Mouse (Mus musculus): ENCODE measurements around the gene Erp44.

The Erp44 gene

DNA sequence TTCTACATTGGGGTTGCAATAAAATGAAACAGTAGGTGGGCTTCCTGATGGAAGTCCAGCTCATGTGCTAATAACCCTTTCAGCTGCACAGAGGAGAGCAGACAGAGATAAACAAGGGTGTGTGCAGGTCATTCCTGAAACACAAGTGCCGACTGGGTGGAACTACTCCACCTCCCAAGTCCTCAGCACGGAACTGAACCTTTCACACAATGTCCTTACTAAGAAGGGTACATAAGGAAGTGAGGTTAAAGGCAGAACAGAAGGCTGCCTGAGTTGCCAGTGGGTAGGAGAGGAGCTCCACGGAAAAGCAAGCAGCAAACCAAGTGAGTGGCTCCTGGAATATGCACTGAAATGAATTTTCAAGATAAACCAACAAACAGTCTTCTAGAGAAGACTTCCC is 52.6 kb downstream of the Erp44 start:
- no peak for DNase-seq

DNA sequence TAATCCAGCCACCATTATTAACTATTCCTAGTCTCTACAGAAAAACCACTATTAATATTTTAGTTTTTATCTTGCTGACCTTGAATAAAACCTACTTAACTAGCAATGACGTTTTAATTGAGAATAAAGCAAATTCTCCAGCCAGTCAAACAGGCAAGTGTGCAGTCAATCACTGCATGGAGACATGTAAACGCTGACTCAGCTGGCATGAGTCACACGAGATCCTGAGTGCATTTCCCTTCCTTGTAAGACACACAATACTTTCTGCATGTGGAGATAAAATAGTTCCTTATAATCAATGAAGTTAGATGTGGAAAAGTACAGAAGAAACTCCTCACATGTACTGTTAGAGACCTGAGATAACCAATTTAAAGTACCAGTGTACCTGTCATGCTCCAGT is 53.8 kb downstream of the Erp44 start:
- no peak for DNase-seq

DNA sequence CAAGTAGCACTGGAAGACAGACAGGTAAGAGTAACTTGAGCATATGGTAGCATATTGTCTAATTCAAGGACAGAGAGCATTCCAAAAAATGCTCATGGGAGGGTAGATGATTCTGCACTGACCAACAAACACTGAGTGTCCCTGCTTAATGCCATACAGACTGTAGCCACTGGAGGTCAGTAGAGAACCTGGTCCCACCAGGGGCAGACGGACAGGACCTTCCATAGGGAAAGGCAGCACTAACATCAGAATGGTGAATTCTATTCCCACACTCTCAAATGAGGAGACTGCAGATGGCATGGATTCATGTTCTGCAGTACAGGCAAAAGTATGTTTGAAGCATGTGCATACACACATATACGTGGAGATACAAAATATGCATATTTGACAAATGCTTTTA is 54.2 kb downstream of the Erp44 start:
- peak; percentile 73 for DNase-seq

DNA sequence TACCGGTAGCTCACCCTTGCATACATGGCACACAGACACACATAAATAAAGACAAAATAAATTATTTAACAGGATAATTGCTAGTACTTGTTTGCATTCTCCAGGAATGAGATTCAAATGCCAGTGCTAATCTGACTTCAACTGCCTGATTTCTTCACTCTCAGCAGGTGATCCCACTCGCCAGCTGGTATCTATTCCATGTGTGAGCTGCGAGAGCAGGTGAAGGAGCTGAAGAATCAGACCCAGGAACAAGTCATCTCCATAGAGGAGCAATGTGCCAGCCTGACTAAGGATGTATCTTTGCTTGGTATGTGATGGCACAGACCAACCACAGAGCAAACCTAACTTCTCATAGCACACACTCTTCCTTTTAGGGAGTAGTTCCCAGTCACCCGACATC is 75.8 kb downstream of the Erp44 start:
- no peak for DNase-seq

DNA sequence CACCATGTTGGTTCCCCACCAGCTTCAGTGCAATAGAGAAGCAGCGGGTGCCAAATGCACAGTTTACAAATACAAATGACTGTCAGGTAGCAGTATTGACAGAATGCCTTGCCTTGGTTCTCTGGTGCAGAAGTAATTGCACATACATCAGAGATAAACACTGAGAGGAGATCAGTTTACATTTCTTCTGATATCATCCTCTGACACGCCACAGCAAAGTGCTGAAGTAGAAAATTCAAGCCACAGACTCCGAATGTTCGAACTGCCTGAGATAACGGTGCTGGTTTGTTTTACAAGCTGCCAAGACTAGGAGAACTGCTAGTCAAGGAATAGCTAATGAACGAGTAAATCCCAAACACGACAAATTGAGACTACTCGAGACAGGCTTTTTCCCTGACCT is 80.9 kb downstream of the Erp44 start:
- DNase-seq = no peak

DNA sequence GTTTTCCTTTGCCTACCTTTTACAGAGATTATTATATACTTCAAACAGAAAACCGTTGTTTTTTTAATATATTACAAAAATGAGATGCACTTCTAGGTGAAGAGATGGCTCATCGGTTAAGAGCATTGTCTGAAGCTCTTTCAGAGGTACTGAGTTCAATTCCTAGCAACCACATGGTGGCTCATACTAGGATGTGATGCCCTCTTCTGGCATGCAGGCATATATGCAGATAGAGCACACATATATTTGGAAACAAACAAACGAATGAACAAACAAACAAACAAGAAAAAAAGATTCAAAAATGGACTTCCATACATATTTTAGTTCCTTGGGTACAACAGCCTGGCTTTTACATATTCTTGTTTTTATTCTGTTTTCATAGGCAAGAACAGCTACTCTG is 81.4 kb downstream of the Erp44 start:
- DNase-seq = no peak

DNA sequence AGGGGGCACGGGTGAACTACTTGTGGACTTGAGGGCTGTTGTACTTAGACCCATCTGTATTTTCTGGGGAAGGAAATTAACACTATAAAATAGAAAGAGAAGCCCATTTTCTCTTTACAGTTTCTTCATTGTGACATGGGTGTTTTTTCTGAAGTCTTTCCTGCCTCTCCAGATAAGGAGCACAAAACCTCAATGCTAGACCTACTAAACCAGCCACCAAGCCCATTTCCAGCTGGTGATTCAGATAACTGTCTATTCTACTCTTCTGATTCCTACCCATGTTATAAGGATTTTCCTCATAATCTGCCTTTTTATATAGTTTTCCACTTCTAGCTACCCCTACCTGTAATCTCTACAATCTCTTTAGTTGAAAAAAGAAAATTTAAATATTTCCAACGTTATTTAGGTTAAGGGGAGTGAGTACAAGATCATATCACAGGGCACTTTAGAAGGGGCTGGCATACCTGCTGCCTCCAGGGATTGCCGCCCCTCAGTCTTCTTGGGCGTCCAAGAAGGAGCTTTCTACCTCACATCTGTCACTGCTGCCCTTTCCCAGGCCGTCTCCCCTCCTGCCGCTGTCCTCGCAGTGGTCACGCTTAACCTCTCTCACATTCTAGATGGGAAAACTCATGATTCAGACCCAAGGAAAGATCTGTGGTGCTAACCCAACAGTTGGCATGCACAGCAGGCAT is 97.1 kb downstream of the Erp44 start:
- DNase-seq = no peak

DNA sequence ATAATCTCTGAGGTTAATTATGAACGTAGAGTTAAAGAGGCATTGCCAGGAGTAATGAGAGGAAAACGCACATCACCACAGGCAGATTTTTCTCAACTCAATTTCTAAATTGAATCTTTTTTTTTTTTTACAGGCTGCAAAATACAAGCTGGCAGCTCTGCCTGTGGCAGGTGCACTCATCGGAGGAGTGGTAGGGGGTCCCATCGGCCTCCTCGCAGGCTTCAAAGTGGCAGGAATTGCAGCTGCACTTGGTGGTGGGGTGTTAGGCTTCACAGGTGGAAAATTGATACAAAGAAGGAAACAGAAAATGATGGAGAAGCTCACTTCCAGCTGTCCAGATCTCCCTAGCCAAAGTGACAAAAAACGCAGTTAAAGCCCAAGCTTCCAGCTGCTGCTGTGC is 98.0 kb downstream of the Erp44 start:
- DNase-seq = no peak

DNA sequence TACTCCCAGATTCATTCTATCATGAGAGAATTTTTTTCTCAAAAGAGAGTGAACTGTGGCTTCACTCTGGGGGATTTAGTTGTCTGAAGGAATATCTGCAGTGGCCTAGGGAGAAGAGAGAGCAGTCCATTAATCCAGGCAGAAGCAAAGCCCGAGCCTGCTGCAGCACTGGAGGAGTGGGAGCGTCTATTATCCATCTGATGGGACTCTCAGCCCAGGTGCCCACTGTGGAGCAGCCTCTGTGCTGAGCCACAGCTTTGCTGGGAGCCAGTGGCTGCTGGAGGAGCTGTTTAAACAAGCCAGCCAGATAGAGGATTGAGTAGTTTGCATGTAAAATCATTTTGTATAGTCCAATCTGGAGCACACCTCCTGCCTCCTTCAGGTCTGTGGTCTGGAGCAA is 98.4 kb downstream of the Erp44 start:
- DNase-seq = no peak

DNA sequence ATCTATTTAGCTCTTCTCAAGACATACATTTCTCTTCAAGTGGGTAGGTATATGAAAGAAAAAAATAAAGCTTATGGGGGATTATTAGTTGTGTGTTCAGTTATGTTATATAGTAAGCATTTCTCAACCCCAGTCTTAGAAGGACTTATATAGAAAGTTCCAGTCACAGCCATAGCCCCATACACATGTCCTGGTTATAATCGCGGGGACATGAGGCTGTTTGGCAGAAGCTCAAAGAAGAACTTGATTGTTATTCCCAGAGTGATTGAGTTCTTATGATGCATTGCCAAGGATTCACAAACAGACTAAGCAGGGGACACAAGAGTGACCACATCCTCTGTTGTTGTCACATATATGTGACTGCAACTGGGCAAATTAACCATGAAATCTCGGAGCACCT is 103.7 kb downstream of the Erp44 start:
- no peak for DNase-seq

DNA sequence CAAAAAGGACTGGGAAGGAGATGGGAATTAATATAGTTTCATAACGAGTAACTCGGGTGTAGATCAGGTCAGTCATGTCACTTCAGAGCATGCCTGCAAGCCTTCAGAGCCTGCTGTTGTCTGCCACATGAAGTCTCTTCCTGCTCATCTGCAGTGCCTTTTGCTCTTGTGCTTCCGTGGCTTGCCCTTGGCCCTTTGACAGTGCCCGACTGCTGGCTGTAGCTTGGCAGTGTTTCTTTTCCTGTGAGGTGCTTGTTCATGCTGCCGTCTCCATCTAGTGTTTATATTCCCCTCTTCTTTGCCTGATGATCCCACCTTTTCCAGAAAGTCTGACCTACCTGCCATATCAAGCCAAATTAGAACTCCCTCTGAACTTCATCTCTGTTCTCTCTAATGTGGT is 115.5 kb downstream of the Erp44 start:
- no peak for DNase-seq

DNA sequence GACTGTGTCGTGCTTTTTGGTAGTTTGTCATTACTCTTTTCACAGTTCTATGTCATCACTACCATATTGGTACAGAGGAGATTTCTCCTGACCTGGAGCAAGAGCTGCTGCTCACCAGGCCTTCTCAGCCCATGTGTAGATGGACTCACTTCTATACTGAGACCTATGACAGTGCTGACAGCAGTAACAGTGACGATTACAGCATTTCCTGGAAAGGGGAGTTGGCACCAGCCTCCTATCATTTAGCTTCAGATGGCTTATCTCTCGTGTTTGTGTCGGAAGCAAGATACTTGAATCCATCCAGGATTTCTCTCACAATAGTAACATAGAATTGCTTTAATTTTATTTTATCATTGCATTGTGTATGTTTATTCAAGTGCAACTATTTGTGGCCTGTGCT is 119.0 kb downstream of the Erp44 start:
- DNase-seq = no peak

DNA sequence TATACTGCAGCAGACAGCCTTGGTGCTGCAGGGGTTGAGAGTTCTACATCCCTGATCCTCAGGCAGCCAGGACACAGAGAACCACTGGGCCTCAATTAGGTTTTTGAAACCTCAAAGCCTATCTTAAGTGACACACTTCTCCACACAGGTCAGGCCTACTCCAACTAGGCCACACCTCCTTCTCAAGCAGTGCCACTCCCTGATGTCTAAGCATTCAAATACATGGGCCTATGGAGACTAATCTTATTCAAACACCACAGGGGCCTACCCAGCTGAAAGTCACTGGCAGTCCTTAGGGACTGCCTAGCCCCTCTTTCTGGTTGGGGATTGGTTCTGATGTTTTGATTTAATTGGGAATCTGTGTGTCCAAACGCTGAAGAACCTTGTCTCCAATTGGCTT is 123.5 kb downstream of the Erp44 start:
- no peak for DNase-seq

DNA sequence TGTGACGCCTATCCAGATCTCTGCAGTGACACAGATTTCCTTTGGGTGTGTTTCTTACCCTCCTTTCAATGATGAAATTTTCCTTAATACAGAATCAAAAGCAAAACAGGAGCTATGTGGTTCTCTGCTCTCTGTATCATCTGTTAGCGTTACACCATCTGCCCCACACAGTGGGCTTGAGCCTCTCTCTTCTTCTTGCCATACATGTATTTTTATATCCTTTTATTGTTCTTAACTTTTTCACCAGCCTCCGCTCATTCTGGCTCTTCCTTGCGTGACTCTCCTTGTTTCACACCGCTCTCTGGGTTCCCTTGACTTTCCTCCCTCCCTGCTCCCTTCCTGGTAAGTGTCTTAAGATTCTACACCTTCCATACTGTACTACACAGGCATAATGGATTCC is 126.1 kb downstream of the Erp44 start:
- DNase-seq = no peak

DNA sequence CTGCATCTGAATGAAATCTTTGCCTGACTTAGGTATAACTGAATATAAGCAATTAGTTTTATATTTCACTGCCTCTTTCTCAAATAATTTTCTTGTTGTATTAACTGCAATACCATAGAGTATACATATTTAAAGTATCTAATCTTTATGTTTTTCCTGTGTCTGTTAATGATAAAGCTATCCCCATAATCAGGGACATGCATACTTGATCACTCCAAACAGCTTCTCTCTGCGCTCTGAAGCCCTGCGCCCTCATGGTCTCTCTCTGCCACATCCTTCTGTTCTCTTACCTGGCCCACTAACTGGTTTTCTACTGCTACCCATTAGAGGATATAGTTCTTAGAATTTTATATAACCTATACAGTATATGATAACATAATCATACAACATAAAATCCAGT is 129.9 kb downstream of the Erp44 start:
- DNase-seq = no peak

All from embryo, embryonic 11 days (tissue).